Mouse (Mus musculus) layer of hippocampus, postnatal 36 days (tissue): ENCODE data around the gene Tada2a. TPM values are rescaled to one million over a fixed set of nuclear protein-coding genes. Genes with fewer than 3 reads are reported as not detected.

Experiments
- DNase-seq, 2 experiments: peaks; one replicate each; pipeline ENCODE4 v3.0.0; 2022
- total RNA-seq, 2 experiments: library from RNA; stranded (reverse); gene quantifications; 2 replicates each; pipeline ENCODE4 v1.2.3; 2021

Gene Tada2a
- total RNA-seq, 2 experiments from 2014 or later, result 28.6 to 32.9 TPM

DNA sequence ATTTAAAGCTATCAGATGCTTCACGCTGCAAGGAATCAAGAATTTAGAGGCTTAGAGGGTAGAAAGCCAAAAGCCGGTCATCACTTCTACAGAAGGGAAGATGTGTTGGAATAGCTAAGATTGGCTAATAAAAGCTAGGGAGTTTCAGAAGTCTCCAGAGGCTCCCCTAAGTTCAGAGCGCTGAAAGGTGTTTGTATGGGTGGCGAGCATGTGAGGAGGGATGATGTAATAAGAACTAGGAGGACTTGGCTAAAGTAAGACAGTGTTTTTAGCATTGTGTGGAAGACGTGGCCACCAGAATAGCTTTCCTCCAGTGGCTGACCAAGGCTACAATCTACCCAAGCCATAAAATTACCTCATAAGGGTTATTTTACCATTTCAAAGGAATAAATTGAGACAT, 15.8 kb downstream of the Tada2a start:
- DNase-seq, result no peak

- DNase-seq, result no peak
Observed at GRCm38 (mm10) chr11:84107137-84107536, 22.3 kb downstream of the Tada2a start.

DNA sequence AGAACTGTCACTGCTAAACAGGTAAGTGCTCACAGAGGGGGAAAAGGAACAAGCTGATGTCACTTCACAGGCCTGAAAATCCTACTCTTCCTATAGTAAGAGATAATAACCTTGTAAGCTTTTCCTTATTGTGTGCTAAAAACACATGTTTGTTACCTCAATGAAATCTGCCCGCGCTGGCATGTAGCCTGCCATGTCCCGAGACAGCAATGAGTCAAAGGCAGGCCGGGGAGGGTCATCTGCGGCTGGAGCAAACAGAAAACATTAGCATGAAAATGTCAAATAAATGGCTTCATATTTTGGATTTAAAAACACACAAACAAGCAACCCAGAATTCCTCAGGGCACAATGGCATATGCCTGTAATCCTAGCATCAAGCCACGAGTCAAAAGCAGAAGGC, 25.4 kb downstream of the Tada2a start:
- no peak for DNase-seq

- DNase-seq, result no peak
Observed at GRCm38 (mm10) chr11:84101182-84101581, 28.2 kb downstream of the Tada2a start.

DNA sequence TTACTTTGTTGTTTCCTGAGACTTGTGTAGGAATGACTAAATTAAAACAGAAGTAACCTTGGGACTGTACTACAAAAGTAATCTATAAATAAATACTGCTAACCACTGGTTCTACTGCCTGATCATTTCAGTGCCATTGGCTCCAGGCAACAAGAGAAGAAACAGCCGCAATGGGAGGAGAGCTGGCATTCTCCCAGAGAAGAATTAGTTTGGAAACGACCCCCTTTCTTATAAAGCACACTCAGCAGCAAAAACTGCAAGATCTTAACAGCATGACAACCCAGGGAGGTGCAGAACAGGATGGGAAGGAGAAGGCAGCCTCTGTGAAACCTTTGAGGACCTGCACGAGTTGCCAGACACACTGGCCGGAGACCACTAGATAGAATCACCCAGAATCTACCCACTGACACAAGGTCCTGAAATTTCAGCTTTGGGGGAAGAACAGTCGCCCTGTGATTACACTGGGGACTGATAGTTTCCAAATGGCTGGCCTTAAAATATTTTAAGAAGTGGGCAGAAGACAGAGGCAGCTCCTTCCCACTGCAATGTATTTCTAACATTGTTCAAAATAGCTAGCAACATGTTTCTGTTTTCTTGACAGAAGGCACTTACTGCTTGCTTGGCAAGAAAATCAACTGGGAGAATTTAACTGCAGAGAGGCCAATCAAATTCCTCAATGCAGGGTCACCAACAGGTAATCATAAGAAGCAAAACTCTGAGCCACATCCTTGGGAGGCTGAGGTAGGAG, 32.0 kb downstream of the Tada2a start:
- DNase-seq, result no peak

DNA sequence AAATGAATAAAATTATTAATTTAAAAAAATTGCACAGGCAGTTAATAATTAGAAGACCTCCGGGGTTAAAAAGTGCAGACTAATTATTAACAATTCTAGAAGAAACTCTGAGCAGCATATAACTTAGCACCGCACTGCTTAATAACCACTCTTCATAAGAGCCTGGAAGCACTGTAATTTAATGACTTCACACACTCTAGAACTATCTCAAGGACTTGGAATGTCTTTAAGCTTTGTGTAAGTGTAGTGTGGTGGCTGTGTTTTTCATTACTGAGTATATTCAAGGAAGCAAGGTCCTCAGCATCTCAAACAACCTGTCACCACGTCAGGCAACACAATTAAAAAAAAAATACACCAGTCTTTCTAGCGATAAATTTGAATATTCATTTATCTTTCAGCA, 34.3 kb downstream of the Tada2a start:
- no peak for DNase-seq

DNA sequence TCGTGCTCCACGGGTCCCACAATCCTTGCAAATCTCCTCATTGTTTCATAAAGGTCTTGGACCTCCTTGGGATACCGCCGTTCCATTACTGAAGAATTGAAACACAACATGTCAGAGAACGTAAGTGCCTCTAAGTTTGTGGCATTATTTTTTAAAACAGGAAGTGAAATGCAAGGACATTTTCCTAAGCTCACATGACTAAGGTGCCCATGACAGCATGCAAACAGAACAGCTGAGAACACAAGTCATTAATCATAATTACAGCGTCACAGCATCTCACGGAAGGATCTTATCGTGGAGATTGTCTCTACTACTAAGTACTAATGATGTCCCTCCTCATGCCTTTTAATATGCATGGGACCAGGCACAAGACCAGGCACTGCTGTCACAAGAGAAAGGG, 38.8 kb downstream of the Tada2a start:
- DNase-seq, result no peak

DNA sequence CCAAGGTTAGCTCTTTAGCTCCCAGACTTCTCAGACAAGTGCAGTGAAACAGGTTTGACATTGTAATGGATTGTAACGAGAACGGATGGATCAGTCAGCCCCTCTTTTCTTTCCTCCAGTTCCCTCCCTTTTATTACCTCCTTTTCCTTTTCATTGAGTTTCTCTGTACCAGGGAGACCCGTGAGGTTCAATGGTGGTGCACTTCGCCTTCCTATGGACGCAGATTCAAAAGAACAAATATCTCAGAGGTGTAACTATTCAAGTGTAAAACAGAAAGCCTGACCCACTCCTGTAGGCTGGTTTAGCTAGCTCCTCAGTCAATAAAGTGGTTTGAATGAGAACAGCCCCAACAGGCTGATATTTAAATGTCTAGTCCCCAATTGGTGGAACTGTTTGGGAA, 47.5 kb downstream of the Tada2a start:
- DNase-seq, result no peak

DNA sequence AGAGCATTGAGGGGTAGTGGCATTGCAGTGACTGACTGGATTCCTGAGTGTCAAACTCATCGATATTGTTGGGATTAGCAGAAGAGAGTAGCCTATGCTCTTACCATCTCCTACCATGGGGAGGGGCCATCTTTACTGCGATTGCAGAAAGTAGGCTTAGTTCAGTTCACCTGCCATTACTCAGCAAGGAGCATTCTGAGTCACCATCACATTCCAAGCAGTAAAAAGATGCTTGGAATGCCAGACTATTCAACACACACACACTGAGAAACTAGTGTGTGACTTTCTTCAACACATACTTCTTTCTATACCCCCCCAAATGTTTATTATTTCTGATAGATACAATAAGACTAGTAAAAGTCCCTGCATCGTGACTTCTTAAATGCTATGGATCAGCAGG, 49.1 kb downstream of the Tada2a start:
- DNase-seq, result no peak

- no peak for DNase-seq
Observed at GRCm38 (mm10) chr11:84079887-84080286, 49.5 kb downstream of the Tada2a start.

- DNase-seq, result no peak
Observed at GRCm38 (mm10) chr11:84079361-84079760, 50.0 kb downstream of the Tada2a start.

GRCm38 (mm10) chr11:84078601-84079000, 50.8 kb downstream of the Tada2a start:
- no peak for DNase-seq

DNA sequence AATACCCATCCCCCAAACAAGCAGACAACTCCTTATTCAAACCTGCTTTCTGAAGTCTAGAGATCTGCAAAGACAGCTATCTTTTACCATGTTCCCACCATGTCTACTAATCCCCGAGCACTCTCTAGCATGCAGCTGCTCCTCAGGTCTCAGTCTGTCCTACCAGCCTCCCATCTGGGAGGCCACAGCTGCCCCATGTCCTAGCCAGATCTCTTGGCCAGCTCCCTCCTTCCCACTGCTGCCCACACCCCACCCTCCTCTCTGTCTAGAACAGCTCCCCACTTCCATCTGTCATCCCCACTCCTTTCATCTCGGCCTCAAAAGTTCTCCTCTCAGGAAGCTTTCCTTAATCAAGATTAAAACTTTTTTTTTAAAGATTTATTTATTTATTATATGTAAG, 52.4 kb downstream of the Tada2a start:
- no peak for DNase-seq

DNA sequence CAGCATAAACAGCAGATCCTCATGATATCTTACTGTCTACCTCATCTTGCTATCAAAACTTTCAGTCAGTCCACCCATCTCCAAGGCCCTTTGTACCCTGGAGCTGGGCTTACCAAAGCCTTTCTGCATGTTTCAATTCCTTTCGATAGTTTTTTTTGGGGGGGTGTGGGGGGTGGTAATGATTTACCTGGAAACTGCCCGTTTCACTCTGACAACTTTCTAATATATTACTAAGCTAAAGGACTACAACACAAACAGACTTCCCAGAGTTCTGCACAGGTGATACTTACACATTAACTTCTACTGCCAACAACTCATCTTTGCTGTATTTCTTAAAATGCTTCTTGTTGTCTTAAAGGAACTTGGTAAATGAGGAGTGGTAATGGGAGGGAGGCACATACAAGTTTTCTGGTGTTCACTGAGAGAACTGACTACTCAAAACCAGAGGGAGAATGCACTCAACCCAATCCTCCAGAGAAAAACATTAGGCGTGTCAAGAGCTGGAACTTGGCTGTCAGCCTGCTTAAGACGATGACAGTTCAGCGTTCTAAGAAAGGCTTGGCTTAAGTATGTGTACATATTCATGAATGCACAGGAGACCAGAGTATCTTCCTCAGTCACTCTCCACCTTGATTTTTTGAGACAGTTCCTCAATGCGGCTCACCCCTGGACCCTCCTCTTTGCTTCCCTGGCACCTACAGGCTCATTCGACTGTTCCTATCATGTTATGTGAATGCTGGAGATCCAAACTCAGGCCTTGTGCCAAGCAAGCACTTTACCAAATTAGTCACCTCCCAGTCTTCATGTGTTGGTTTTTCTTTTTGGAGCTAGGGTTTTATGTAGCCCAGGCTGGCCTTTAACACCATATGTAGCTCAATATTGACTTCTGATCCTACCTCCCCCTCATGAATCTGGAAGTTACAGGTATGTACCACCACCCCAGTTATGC, 55.3 kb downstream of the Tada2a start:
- DNase-seq, result no peak

DNA sequence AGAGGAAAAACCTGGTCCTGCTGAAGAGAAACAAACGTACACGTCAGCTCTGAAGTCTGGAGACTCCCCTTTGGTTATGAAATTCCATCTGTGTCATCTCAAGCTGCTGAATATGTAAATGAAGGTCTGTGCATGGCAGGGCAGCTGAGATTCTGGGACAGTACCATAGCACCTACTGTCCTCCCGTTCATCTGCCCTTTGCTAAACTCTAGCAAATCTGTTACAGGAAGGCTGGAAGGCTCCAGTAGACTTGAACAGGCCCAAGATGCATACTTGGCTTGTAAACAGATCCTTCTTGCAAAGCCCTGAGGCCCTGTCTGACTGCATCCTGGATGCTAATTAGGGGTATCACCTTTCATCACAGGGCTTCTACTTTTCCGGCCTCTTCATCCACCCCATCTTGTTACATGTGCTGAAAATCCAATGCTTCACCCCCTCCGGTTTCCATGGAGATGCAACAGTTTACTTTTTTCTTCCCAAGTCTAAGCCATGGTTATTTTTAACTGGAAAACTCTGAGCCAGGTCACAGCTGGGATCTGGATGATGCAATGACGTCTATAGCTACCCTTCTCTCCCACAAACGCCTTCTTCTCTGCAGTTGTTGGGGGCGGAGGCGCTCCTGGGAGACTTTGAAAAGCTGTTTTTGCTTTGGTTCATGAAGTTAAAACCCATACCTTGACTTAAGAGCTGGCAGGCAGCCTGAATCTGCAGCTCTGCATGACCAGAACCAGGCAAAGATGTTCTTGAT, 56.3 kb downstream of the Tada2a start:
- DNase-seq, result no peak

DNA sequence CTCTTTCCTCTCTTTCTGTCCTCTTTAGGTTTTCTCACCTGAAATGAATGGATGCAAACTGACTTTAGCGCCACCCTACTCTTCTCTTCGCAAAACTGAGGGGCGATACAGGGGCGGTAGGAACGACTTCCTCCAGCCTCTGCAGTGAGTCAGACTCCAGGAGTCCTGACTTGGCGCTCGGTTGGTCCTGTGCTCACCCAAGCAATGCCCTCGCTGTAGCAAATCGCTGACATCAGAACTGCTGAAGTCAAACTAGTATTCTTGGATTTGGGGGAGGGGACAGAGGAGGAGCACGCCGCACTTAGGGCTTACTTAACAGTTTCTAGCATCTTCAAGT, 60.4 kb downstream of the Tada2a start, which contains the start of gene Dusp14:
Gene Dusp14 (minus strand): TSS at position 228 of the 337 bp plus-strand sequence.
- DNase-seq, result no peak

DNA sequence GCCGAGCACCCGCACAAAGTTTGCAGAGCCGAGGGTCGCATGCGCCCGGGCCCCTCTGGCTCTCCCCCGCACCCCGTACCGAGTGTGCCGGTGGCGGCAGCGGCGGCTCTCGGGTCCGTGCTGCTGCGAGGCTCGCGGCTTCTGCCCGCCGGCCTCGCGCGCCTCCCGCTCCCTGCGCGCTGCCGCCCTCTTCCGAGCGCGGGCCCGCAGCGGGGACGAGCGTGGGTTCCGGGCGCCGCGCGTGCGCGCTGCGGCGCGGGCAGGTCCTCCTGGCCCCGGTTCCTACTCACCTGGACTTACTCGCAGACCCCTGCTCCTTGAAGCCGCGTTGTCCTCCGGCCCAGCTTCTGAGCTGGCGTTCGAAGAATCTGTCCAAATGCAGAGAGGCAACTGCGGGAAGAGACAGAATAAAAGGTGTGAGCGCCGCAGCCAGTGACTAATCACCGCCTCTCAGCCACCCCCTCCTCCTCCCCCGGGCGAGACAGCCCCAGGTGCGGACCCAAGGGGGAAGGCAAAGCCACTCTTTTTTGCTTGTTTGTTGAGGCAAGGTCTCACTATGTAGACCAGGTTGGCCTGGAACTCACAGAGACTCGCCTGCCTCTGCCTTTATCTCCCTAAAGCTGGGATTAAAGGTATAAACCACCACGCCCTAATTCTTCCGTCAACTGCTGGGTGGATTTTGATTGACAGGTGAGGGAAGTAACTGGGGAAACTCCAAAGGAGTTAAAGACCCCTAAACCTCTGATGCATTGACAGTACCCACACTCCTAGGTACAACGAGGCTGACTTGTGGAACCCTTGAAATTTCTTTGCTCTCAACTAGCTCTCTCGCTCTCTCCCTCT, 61.0 kb downstream of the Tada2a start:
- peak; percentile 59 to 64 for DNase-seq

- DNase-seq, result peak in 1 of 2 experiments; percentile 54
Observed at GRCm38 (mm10) chr11:84067720-84068190, 61.6 kb downstream of the Tada2a start.

- peak in 1 of 2 experiments; percentile 50 for DNase-seq
Observed at GRCm38 (mm10) chr11:84066927-84067645, 62.3 kb downstream of the Tada2a start.

- no peak for DNase-seq
Observed at GRCm38 (mm10) chr11:84066071-84066481, 63.3 kb downstream of the Tada2a start.

DNA sequence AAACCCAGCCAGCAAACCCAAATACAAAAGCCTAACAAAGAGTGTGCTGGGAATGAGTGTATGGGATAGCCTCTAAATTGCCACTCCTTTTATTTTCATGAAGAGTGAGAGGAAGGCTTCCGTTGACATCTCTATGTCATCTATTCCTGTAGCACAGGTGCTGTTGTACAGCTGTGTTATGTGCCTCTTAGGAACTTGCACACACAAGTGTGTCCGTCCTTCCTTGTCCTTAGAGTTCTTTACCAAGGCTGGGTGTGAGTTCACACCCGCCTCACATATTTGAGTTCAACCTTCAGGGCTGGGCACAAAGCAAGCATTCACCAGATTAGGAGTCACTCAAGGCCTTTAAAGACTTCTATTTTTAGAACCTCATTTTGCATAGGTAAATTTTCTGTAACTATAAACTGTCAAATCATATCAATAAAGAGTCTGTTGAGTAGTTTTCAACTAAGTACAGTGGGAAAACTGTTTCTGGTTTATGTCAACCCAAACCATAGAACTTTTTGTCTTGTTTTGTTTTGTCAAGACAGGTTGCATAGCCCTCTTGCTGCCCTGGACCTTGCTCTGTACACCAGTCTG, 65.7 kb downstream of the Tada2a start:
- DNase-seq, result no peak
